Mouse (Mus musculus) Muller cell, postnatal 12 days (primary cell): Measurements from ENCODE around the gene Vmn1r230.

Source experiments
- DNase-seq: peaks from one replicate; pipeline ENCODE4 v3.0.0-alpha.2; 2015; ENCODE audit errors: inconsistent ontology term

Vmn1r230 gene

GRCm38 (mm10) chr17:20840144-20840543, at the start of gene Vmn1r230:
Gene Vmn1r230, plus strand, starts transcription at chr17:20840444.
- DNase-seq, result no peak

- DNase-seq, result no peak
Observed at GRCm38 (mm10) chr17:20811255-20811654, 29.0 kb upstream of the Vmn1r230 start, which contains the start of gene Vmn1r229. Gene Vmn1r229, plus strand, starts transcription at chr17:20811555.
